Mouse (Mus musculus) intestine, embryonic 14.5 days (tissue): Measurements from ENCODE around the gene Ppp1r3e. TPM values are rescaled to one million over a fixed set of nuclear protein-coding genes. Genes with fewer than 3 reads are reported as not detected.

ENCODE experiments used
- ATAC-seq: fragments of 200-750 bp; cut with Nextera tagmentation; replicated peaks from 2 replicates; pipeline ENCODE4 v1.8.0; 2017; ENCODE audit warnings: low read depth, moderate number of reproducible peaks, moderate TSS enrichment, moderate library complexity; ENCODE audit not compliant: low FRiP score, low TSS enrichment
- DNase-seq: peaks from one replicate; pipeline ENCODE4 v3.0.0-alpha.2; 2018; ENCODE audit warnings: low spot score
- H3K27ac ChIP-seq: fragments of 300-500 bp; sonication (generic); 2 replicates; pipeline ENCODE4 v1.5.1; 2014; ENCODE audit warnings: low read depth, mild to moderate bottlenecking, control low read depth
- H3K27me3 ChIP-seq: fragments of 300-500 bp; sonication (generic); replicated peaks from 2 replicates; pipeline ENCODE4 v1.6.1; 2014; ENCODE audit warnings: low read length, control low read depth; ENCODE audit not compliant: control insufficient read depth, insufficient read depth
- H3K36me3 ChIP-seq: fragments of 300-500 bp; sonication (generic); 2 replicates; pipeline ENCODE4 v1.6.1; 2014; ENCODE audit warnings: low read length, control low read depth; ENCODE audit not compliant: control insufficient read depth, insufficient read depth
- H3K4me1 ChIP-seq: fragments of 300-500 bp; sonication (generic); replicated peaks from 2 replicates; pipeline ENCODE4 v1.6.1; 2014; ENCODE audit warnings: low read length, control low read depth, mixed read lengths; ENCODE audit not compliant: control insufficient read depth, insufficient read depth
- H3K4me2 ChIP-seq: fragments of 300-500 bp; sonication (generic); 2 replicates; pipeline ENCODE4 v1.6.1; 2014; ENCODE audit warnings: low read length
- H3K4me3 ChIP-seq: fragments of 300-500 bp; sonication (generic); 2 replicates; pipeline ENCODE4 v1.5.1; 2014; ENCODE audit warnings: low read depth, low read length, control low read depth, mixed read lengths
- H3K9ac ChIP-seq: fragments of 300-500 bp; sonication (generic); 2 replicates; pipeline ENCODE4 v1.6.1; 2014; ENCODE audit warnings: mild to moderate bottlenecking, low read length
- H3K9me3 ChIP-seq: fragments of 300-500 bp; sonication (generic); 2 replicates; pipeline ENCODE4 v1.6.1; 2016; ENCODE audit warnings: low read length, control low read depth; ENCODE audit not compliant: control insufficient read depth
- WGBS: fragments of 180-500 bp; shearing (Covaris S2); extraction: QIAGEN DNeasy Blood & Tissue Kit; methylation state at CpG from one replicate; pipeline ENCODE4 v1.1.7; 2014; 5-methylcytosine and 5-hydroxymethylcytosine counted together
- polyA plus RNA-seq: library from polyadenylated mRNA; unstranded; fragments of >200 nt; fragmentation: Nextera tagmentation; extraction: Ambion mirVana; gene quantifications from 2 replicates; pipeline ENCODE4 v1.2.1, GENCODE M21; 2014

Gene Ppp1r3e
- polyA plus RNA-seq, 1 experiment from 2014 or later = 2.9 TPM

- H3K9me3 ChIP-seq = no peaks in the 10 kb centered on the region
- H3K27ac ChIP-seq = no peak overlapping the region
- WGBS = 87% methylated on average over 11 of the region's 11 CpGs
- H3K9ac ChIP-seq = no peak overlapping the region
- DNase-seq (no peak), ATAC-seq (no peak)
- peaks cover 19% of the 10 kb centered on the region for H3K36me3 ChIP-seq
- peaks cover 15% of the 10 kb centered on the region for H3K4me1 ChIP-seq
- H3K4me2 ChIP-seq = peak overlapping the region; percentile 78
- no peaks in the 10 kb centered on the region for H3K27me3 ChIP-seq
- no peak overlapping the region for H3K4me3 ChIP-seq
Measured at GRCm38 (mm10) chr14:54885309-54885708, 8.0 kb upstream of the Ppp1r3e start.

DNA sequence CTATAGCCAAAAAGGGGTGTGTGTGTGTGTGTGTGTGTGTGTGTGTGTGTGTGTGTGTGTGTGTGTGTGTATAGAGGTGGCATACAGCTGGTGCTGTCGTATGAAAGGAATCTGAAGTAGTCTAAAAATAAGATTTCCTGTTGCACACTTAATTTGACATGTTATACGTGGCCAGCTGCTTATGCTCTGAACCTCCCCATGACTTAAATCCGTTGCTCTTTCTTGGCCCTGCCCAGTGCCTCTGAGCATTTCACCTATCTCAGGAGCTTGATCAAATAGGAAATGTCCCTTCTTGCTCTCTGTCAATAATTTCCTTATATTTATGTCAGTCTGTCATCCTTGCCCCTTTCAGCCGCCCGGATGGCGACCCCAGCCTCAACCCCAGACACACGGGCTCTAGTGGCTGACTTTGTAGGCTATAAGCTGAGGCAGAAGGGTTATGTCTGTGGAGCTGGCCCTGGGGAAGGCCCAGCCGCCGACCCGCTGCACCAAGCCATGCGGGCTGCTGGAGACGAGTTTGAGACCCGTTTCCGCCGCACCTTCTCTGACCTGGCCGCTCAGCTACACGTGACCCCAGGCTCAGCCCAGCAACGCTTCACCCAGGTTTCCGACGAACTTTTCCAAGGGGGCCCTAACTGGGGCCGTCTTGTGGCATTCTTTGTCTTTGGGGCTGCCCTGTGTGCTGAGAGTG lies 6.8 kb upstream of the Ppp1r3e start:
- no peak for ATAC-seq
- peak overlapping the region; percentile 52 for H3K4me3 ChIP-seq
- no peaks in the 10 kb centered on the region for H3K27me3 ChIP-seq
- 17% methylated on average over 21 of the region's 21 CpGs for WGBS
- no peaks in the 10 kb centered on the region for H3K9me3 ChIP-seq
- peak overlapping the region; percentile 78 for H3K4me2 ChIP-seq
- H3K27ac ChIP-seq = peak overlapping the region; percentile 95
- H3K36me3 ChIP-seq = peaks cover 19% of the 10 kb centered on the region
- H3K4me1 ChIP-seq = peaks cover 15% of the 10 kb centered on the region
- H3K9ac ChIP-seq = peak overlapping the region; percentile 74
- no peak for DNase-seq

GRCm38 (mm10) chr14:54883154-54884021 lies 6.0 kb upstream of the Ppp1r3e start, which contains the start of the genes Bcl2l2 and Gm20521:
Gene Bcl2l2 (plus strand): TSS chr14:54883377.
Gene Gm20521 (plus strand): TSS chr14:54883441.
- Histone ChIP-seq H3K9me3 (no peaks in the 10 kb centered on the region), H3K27ac (peak within 1 kb of the TSS; percentile 95), H3K27me3 (no peaks in the 10 kb centered on the region), H3K9ac (peak within 1 kb of the TSS; percentile 74), H3K4me1 (peaks cover 15% of the 10 kb centered on the region), H3K4me2 (peak within 1 kb of the TSS; percentile 78), H3K4me3 (peak within 1 kb of the TSS; percentile 52), H3K36me3 (peaks cover 19% of the 10 kb centered on the region)
- ATAC-seq (peak; percentile 94), DNase-seq (peak; percentile 90)
- WGBS = under 1% methylated on average over 27 of the region's 27 CpGs

DNA sequence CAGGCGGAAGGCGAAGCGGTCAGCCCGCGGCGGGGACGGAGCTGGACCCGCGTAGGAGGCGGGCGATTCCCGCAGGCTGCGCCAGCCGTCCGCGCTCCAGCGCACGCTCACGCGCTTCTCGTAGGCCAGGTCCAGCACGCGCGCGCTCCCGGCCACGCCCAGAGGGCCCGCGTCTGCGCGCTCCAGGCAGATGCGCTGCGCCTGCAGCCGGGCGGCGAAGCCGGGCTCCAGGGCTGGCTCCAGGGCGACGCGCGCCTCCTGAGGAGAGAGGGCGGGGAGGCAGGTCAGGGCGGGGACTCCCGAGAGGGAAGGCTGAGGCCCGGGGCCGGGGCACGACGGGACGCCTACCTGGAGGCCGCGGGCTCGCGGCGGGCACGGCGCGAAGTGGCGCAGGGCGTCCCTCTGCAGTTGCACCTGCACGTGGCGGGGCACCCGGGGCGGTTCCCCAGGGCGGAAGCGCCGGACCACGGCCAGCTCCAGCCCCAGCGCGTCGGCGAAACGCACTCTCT lies 757 bp downstream of the Ppp1r3e start:
- Histone ChIP-seq H3K9me3 (no peaks in the 10 kb centered on the region), H3K27me3 (0 out of 2 replicates have a peak, but pooled peaks cover 4% of the 10 kb centered on the region), H3K9ac (peak overlapping the region; percentile 78), H3K36me3 (no peaks in the 10 kb centered on the region), H3K4me1 (0 out of 2 replicates have a peak, but pooled peaks cover 4% of the 10 kb centered on the region), H3K4me3 (peak overlapping the region; percentile 76), H3K27ac (peak overlapping the region; percentile 76), H3K4me2 (peak overlapping the region; percentile 86)
- DNase-seq (peak; percentile 90), ATAC-seq (peak; percentile 92)
- 0% methylated on average over 64 of the region's 72 CpGs for WGBS

DNA sequence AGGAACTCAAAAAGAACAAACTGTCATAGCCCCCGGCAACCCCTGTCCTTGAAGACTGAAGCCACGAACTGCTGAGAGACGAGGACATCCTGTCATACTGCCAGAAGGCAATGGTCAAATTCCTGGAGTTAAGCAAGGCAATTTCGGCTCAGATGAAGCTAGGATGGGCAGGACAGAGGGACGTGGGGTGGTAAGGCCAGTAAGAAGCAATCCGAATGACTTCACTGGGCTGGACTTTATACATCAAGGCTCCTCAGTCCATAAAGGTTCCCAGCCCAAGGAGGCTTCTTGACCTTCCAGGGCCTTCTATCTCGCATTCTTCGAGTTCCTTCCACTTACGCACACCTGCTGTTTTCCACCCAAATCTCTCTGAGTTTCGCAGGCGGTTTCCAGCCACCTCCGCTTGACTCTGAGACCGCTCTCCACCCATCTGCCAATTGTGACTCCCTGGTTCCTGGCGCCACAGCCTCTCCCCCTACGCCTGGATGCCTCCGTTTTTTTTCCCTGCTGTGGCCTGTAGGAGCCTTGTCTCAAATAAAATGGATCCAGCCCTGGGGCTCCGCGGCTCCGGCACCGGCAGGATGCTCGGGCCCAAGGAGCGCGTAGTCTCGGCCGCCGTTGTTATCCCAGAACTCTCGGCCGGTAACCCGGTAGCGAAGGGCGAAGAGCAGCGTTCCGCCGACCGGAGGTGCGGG lies 1.4 kb downstream of the Ppp1r3e start:
- H3K9me3 ChIP-seq = no peaks in the 10 kb centered on the region
- no peaks in the 10 kb centered on the region for H3K36me3 ChIP-seq
- peak overlapping the region; percentile 76 for H3K27ac ChIP-seq
- WGBS = 3% methylated on average over 35 of the region's 36 CpGs
- peak overlapping the region; percentile 86 for H3K4me2 ChIP-seq
- peak overlapping the region; percentile 76 for H3K4me3 ChIP-seq
- 0 out of 2 replicates have a peak, but pooled peaks cover 4% of the 10 kb centered on the region for H3K4me1 ChIP-seq
- DNase-seq = no peak
- peak; percentile 11; the same call in 1 of the 2 replicates for ATAC-seq
- H3K9ac ChIP-seq = peak overlapping the region; percentile 78
- H3K27me3 ChIP-seq = 0 out of 2 replicates have a peak, but pooled peaks cover 4% of the 10 kb centered on the region

DNA sequence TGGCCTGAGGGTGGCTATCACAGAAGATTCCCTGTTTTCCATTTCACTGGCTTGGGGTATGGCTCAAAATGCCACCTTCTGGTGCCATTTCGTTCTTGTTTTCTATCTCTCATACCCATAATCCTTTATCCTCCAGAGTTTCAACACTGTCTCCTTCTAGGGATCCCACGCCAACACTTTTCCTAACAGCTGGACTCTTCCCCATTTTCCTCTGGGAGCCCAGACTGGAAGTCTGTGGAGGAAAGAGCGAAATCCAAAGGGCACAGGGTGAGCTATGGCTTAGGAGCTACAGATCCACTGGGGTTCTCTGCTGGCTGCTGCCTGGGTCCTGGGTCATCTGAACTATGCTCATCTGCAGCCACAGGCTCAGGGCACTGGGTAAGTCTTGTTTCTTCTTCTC lies 3.2 kb downstream of the Ppp1r3e start:
- H3K9me3 ChIP-seq = no peaks in the 10 kb centered on the region
- DNase-seq (no peak), ATAC-seq (no peak)
- 0 out of 2 replicates have a peak, but pooled peaks cover 4% of the 10 kb centered on the region for H3K4me1 ChIP-seq
- H3K36me3 ChIP-seq = no peaks in the 10 kb centered on the region
- 86% methylated on average over 3 of the region's 3 CpGs for WGBS
- no peak overlapping the region for H3K9ac ChIP-seq
- no peak overlapping the region for H3K27ac ChIP-seq
- H3K4me3 ChIP-seq = no peak overlapping the region
- no peak overlapping the region for H3K4me2 ChIP-seq
- H3K27me3 ChIP-seq = 0 out of 2 replicates have a peak, but pooled peaks cover 4% of the 10 kb centered on the region

- WGBS = 86% methylated on average over 5 of the region's 5 CpGs
- no peak for ATAC-seq
- H3K9me3 ChIP-seq = no peaks in the 10 kb centered on the region
Measured at GRCm38 (mm10) chr14:54870861-54871260, 6.5 kb downstream of the Ppp1r3e start, which contains the start of gene Homez. Gene Homez (minus strand): TSS chr14:54870961.

DNA sequence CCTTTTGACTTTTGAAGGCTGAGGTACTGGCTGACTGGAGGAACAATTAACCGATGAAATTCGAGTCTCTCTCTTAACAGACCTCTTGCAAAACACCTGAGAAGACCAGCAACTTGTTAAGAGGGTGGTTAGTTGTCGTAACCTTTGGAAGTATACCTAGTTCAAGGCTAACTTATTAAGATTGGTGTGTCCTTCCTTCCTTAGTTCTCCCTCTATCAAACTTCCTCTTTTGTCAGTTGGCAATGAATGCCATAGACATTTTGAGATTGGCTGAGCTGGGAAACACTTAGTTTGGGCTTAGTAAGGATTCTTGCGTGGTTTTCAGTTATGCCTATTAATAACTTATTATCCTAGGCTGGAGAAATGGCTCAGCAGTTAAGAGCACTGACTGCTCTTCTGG lies 9.3 kb downstream of the Ppp1r3e start:
- H3K27me3 ChIP-seq = no peaks in the 10 kb centered on the region
- no peak overlapping the region for H3K4me2 ChIP-seq
- H3K9ac ChIP-seq = no peak overlapping the region
- no peaks in the 10 kb centered on the region for H3K36me3 ChIP-seq
- DNase-seq (no peak), ATAC-seq (no peak)
- no peak overlapping the region for H3K27ac ChIP-seq
- no peaks in the 10 kb centered on the region for H3K9me3 ChIP-seq
- no peaks in the 10 kb centered on the region; the same call in 1 of the 2 replicates for H3K4me1 ChIP-seq
- no peak overlapping the region for H3K4me3 ChIP-seq
- WGBS = 83% methylated on average over 4 of the region's 4 CpGs

More at GRCm38 (mm10) chr14:54870861-54871260, 6.5 kb downstream of the Ppp1r3e start, which contains the start of gene Homez:
- H3K4me2 ChIP-seq = no peak within 1 kb of the TSS
- H3K4me1 ChIP-seq = no peaks in the 10 kb centered on the region
- no peak for DNase-seq
- H3K27ac ChIP-seq = no peak within 1 kb of the TSS
- no peaks in the 10 kb centered on the region for H3K36me3 ChIP-seq
- H3K4me3 ChIP-seq = no peak within 1 kb of the TSS
- 0 out of 2 replicates have a peak, but pooled peaks cover 3% of the 10 kb centered on the region for H3K27me3 ChIP-seq
- H3K9ac ChIP-seq = no peak within 1 kb of the TSS
